Mouse (Mus musculus) left cerebral cortex, adult 9 months (tissue): ENCODE measurements around the gene Ccl3.

ENCODE experiments used
- DNase-seq, 2 experiments: peaks; one replicate each; pipeline ENCODE4 v3.0.0; 2022; ENCODE audit warnings: low spot score in 2 of 2

Gene Ccl3

GRCm38 (mm10) chr11:83623586-83623985 is 25.6 kb downstream of the Ccl3 start:
- no peak for DNase-seq

GRCm38 (mm10) chr11:83619037-83619436 is 30.1 kb downstream of the Ccl3 start:
- DNase-seq = no peak

GRCm38 (mm10) chr11:83618238-83618637 is 30.9 kb downstream of the Ccl3 start:
- DNase-seq = no peak

GRCm38 (mm10) chr11:83616586-83616985 is 32.6 kb downstream of the Ccl3 start:
- no peak for DNase-seq

- DNase-seq = no peak
These were observed 38.3 kb downstream of the Ccl3 start for GRCm38 (mm10) chr11:83610900-83611299.

GRCm38 (mm10) chr11:83606396-83606795 is 42.8 kb downstream of the Ccl3 start:
- DNase-seq = no peak

GRCm38 (mm10) chr11:83605535-83605934 is 43.6 kb downstream of the Ccl3 start:
- DNase-seq = no peak

GRCm38 (mm10) chr11:83604698-83605097 is 44.5 kb downstream of the Ccl3 start:
- DNase-seq = no peak

GRCm38 (mm10) chr11:83603399-83603798 is 45.8 kb downstream of the Ccl3 start:
- no peak for DNase-seq

GRCm38 (mm10) chr11:83600576-83600975 is 48.6 kb downstream of the Ccl3 start:
- no peak for DNase-seq

GRCm38 (mm10) chr11:83598991-83599390 is 50.2 kb downstream of the Ccl3 start:
- no peak for DNase-seq

- no peak for DNase-seq
These were observed 50.8 kb downstream of the Ccl3 start for GRCm38 (mm10) chr11:83598207-83598837.
